Mouse (Mus musculus) spleen, embryonic (tissue): Measurements from ENCODE around the gene Prom2.

Source experiments
- CTCF ChIA-PET: fragments of 350-600 bp; sonication (Branson Sonifier 250); formaldehyde crosslinking; loops from one replicate; lab custom pipeline; 2022; lab: Charles Lee

Gene Prom2

DNA sequence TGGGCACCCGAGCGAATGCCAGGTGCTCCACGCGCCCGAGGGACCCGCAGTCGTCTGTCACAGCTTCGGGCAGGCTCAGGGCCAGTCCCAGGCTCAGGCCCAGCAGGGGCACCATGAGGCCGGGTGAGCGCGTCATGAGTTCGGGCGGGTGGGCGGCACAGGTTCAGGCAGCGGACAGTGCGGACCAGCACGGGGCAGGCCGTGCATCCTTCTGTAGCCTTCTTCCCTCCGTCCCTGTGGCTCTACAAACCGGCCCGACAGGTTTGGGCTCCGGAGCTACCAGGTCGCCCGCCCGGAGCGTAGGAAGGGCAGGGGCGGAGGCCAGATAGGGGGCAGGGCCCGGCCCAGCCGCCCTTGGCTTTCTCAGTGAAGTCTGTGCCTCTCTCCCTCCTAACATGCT lies at the start of gene Prom2:
Prom2 (minus strand) TSS at position 283 of the 400 bp plus-strand sequence.
- CTCF ChIA-PET: no interaction called here

- CTCF ChIA-PET: no interaction called here
Measured at GRCm38 (mm10) chr2:127590840-127591239, 49.6 kb upstream of the Prom2 start.

DNA sequence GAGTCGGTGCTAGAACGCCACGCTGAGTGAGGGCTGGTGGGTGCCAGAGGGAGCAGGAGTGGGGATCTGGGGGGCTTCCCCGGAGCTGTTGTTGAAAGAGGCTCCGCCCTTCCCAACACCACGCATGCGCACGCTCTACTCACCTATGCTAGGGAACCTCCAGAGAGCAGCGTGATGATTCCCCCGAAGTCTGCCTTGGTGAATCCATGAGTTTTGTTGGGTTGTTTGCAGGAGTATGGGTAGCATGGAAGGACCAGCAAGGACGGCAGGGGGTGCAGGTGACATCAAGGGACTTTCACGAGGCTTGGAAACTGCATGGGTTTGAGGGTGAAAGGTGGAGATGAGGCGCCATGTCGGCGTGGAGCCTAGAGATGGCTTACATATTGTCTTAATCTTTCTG lies 48.9 kb upstream of the Prom2 start:
- CTCF ChIA-PET: no interaction called here

GRCm38 (mm10) chr2:127588897-127589296 lies 47.6 kb upstream of the Prom2 start:
- CTCF ChIA-PET: no interaction called here

- CTCF ChIA-PET: no interaction called here
Measured at GRCm38 (mm10) chr2:127587514-127587844, 46.2 kb upstream of the Prom2 start.

DNA sequence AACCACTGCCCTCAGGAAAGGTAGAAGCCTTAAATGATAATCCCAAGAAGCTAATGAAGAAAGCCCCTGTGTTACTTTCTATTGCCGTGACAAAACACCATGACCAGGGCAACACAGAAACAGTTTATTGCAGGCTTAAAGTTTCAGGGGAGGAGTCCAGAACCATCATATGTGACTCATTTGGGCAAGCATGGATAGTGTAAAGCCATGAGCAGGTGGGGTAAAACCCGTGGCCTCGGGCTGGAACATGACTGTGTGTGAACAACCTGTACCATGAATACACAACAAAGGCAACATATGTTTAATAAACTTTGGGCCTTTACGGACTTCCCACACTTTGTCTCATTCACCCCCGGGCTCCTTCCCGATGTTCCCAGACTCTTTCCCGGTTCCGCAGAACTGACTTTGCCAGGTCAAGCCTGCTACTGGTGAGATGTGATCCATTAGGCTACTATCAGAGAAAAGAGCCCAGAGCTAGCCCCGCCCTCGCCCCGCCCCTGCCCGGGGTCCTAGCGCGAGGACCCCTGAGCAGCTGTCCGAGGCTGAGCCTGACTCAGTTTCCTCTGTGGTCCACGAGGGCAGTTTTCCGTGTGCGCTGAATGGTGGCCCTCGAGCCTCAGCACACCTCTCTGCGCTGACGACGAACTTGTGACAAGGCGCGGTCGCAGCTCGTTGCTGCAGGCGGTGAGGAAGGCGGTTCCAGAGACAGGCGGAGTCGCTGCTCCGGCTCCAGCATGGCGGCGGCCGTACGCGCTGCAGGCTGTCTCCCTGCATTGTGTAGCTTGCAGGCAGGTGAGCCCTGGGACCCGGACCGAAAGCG lies 45.6 kb upstream of the Prom2 start, which contains the start of the genes Zfp661 and Mrps5:
Zfp661 (minus strand) TSS at position 401 of the 820 bp plus-strand sequence.
Mrps5 (plus strand) TSS at position 529 of the 820 bp plus-strand sequence.
- CTCF ChIA-PET: no interaction called here

DNA sequence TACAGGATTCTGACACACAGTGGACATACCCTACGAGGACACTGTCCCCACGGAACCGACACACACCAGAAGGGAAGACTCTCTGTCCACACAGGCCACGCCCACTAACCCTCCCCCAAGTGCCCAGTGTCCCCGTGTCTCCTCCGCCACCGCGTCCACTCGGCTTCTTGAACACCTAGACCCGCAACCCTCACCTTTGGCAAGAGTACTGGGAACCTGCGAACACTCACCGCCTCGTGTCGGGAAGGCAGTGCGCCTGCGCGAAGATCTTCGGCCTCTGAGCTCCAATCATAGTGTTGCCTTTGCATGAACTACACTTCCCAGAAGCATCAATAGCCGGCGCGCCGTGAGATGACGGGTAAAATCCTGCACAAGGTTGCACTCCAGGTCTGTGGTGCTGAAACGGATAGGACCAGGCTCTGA lies 43.2 kb upstream of the Prom2 start:
- CTCF ChIA-PET: no interaction called here

- CTCF ChIA-PET: no interaction called here
Measured at GRCm38 (mm10) chr2:127573322-127573721, 32.1 kb upstream of the Prom2 start.

DNA sequence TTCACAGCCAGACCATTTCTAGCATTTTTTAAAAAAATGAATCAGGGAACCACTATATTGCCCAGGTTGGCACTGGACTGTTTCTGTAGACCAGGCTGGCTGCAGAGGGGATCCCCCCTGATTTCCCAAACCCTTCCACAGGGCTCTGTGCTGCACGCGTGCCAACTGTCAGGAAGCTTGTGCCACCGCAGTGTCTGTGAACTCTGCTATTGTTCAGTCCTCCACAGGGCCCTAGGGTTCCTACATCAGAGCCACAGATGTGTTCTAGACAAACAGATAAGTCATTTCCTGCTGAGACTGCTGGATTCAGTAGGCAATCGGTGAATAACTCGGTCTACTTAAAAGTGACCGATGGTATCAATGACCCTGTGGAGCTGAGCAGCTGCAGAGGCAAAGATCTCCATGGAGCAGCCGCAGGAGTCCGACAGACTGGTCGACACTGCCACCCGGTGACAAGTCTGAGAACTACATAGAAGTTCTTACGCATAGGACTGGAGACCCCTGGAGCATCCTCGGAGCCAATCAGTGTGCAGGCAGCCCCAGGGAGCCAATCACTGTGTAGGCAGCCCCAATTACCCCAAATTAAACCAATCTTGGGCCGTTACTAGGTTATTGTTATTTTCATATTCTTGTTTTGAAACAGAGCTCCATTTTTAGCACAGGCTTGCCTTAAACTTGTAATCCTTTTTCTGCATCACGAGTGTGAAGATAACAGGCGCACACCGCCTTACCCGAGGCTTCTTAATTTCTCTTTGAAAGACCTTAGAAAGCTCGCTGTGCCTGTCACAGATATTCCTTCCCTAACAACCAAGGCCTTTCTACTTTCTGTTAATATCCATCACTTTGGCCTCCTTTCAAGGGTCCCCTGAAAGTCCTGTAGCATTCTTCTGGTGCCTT lies 18.1 kb upstream of the Prom2 start:
- CTCF ChIA-PET: no interaction called here

DNA sequence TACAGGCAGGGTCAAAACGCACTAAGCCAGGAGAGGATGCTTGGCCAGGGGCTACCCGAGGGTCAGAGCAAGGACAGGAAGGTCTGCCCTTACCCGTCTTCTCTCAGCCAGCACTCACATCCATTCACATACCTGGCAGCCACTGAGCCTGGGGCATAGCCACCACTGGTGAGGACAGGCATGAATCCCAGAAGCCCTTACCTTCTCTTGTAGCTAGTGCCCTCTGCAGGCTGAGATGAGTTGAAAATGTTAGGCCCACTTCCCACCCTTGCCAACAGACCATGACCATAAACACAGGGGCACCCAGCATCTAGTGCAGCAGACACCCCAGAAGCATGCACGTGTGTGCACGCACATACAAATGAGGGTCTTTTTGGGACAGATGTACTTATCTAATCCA lies 9.8 kb upstream of the Prom2 start:
- CTCF ChIA-PET: no interaction called here

- CTCF ChIA-PET: no interaction called here
Measured at GRCm38 (mm10) chr2:127550446-127550845, 9.2 kb upstream of the Prom2 start.

GRCm38 (mm10) chr2:127549711-127550110 lies 8.4 kb upstream of the Prom2 start:
- CTCF ChIA-PET: no interaction called here

GRCm38 (mm10) chr2:127548342-127549074 lies 7.2 kb upstream of the Prom2 start:
- CTCF ChIA-PET: no interaction called here

DNA sequence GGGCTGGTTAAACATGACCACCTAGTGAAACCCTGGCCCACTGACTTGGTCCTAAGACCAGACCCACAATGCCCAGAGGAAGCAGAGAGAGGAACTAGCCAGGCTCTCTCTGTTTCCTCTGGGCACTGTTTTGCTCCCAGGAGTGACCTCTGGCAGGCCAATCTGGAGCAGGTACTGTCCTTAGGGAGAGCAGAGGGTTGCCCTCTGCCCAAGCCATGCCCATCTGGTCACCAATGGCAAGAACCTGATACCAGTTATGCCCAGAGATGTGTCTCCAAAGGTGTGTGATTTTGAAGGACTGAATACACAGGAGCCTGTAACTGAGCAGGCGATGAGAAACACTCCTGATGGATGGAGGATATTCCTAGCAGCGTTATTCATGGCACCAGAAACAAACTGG lies 430 bp upstream of the Prom2 start:
- CTCF ChIA-PET: no interaction called here

- CTCF ChIA-PET: no interaction called here
Measured at GRCm38 (mm10) chr2:127539494-127539893, 1.8 kb downstream of the Prom2 start.

DNA sequence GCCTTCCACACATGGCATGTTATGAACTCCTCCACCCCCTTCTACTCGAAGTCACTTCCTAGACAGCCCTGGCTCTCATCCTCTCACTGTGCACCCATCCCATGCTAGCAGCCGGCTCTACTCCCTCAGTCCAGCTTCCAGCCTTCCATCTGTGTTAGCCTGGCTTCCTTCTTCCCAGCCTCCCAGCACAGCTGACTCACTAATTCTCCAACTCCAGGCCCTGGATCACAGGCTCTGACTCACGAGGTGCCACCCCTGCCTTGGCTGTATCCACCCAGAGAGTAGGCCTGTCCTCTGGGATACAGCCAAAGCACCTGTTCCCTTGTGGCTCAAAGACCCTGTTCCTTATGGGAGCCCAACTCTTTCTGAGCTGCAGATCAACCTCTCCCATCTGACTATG lies 3.7 kb downstream of the Prom2 start:
- CTCF ChIA-PET: no interaction called here

GRCm38 (mm10) chr2:127535363-127535762 lies 5.9 kb downstream of the Prom2 start:
- CTCF ChIA-PET: no interaction called here

- CTCF ChIA-PET: no interaction called here
Measured at GRCm38 (mm10) chr2:127532379-127532778, 8.9 kb downstream of the Prom2 start.

- CTCF ChIA-PET: no interaction called here
Measured at GRCm38 (mm10) chr2:127531592-127531991, 9.7 kb downstream of the Prom2 start.

GRCm38 (mm10) chr2:127530418-127530817 lies 10.8 kb downstream of the Prom2 start:
- CTCF ChIA-PET: interaction anchor here (0.6 kb wide), 1 partner anchor 1509 kb away, joined by 6 read pairs; no protein-coding TSS in a partner anchor

DNA sequence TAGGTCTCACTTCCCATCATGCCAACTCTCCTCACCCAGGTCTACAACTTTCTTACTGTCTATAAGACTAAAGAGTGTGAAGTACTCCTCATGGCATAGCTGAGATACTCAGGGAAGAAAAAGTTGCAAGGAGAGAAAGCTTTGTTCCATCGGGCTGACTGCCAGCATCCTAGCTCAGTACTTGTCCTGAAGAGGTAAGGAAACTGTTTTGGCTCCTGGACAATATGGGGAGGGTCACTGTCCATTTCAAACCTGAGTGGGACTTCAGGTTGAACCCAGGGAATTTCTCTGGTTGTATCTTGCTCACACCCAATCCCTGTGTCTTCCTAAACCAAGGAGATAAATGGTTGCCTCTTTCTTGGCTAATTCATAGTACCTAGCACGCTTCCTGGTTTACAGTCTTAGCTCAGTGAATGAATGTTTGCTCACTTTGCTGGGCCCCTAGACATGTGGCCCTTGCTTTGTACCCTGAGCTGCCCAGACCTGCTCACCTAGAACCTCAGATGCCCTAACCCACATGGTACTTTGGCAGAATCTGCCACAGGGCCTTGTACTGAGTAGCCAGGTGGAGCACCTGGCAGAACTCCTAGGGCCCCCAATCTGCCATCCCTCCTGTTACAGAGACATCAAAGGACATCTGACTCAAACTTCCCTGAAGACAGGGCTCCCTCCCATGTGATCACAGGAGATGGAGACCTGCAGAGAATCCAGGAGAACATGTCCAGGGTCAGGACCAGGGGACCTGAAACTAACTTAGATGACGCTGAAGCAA lies 16.1 kb downstream of the Prom2 start:
- CTCF ChIA-PET: no interaction called here
